Mouse (Mus musculus) regulatory T cell (primary cell): ENCODE results near the gene Gins1.
"Not testable (repeated sequence)": the region's sequence is repeated elsewhere in the genome, so short reads cannot be mapped to it uniquely, and the experiment has no call there.

ENCODE experiments used
- in situ Hi-C: fragments of 300-600 bp; cut with MboI, MseI; formaldehyde crosslinking; loops from one replicate; pipeline ENCODE4 v1.15.1; 2025; ENCODE audit warnings: high pct_unique_total_duplicates

Gins1 gene

GRCm38 (mm10) chr2:150909429-150910039 is 4.3 kb downstream of the Gins1 start:
- in situ Hi-C loops = loop anchor here (25.0 kb wide), 1 partner anchor 653 kb away; the partner anchor contains the start of gene Sdcbp2

- in situ Hi-C loops = loop anchor here (25.0 kb wide), 1 partner anchor 652 kb away; the partner anchor contains the start of gene Sdcbp2
Observed at GRCm38 (mm10) chr2:150910295-150910881, 5.2 kb downstream of the Gins1 start.

DNA sequence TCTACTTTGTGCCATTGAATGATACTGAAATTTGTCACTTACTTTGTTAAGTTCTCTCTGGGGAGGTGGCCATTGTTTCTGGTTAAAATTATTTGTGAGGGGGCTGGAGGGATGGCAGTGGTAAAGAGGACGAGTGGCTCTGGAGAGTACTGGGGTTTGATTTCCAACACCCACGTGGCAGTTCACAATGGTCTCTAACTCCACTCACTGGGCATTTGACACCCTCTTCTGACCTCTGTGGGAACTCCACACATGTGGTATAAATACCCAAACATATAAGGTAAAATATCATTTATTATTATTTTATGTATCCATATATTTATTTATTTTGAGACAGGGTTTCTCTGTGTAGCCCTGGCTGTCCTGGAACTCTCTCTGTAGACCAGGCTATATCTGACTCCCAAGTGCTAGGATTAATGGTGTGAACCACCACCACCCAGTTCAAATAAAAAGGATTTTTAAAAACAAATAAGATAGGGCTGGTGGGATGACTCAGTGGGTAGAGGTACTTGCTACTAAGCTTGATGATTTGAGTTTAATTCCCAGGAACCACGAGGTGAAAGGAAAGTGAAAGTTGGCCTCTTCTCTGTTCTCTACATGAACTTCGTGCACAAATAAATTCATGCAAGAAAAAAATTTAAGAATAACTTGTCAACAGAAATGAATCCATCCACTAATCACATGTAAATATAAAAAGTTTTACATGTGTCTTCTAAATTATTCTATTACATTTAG is 9.7 kb downstream of the Gins1 start:
- in situ Hi-C loops = loop anchor here (25.0 kb wide), 1 partner anchor 647 kb away; the partner anchor contains the start of gene Sdcbp2

GRCm38 (mm10) chr2:150915786-150916185 is 10.6 kb downstream of the Gins1 start:
- in situ Hi-C loops = loop anchor here (25.0 kb wide), 1 partner anchor 647 kb away; the partner anchor contains the start of gene Sdcbp2

GRCm38 (mm10) chr2:150918720-150919119 is 13.5 kb downstream of the Gins1 start:
- in situ Hi-C loops = loop anchor here (25.0 kb wide), 1 partner anchor 644 kb away; the partner anchor contains the start of gene Sdcbp2

DNA sequence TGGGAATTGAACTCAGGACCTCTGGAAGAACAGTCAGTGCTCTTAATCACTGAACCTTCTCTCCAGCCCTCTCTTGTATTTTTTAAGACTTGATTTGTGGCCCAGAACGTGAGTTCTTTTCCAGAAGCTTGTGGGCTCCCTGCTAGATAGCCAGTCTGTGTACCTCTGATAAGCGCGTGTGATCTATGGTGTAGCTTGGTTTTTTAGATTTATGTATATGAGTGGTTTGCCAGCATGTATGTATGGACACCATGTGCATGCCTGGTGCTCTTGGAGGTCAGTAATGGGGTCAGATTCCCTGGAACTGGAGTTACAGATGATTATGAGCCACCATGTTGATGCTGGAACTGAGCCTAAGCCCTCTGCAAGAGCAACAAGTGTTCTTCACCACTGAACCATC is 15.3 kb downstream of the Gins1 start:
- in situ Hi-C loops = loop anchor here (25.0 kb wide), 1 partner anchor 642 kb away; the partner anchor contains the start of gene Sdcbp2

GRCm38 (mm10) chr2:150921697-150922096 is 16.5 kb downstream of the Gins1 start:
- in situ Hi-C loops = loop anchor here (25.0 kb wide), 1 partner anchor 641 kb away; the partner anchor contains the start of gene Sdcbp2

DNA sequence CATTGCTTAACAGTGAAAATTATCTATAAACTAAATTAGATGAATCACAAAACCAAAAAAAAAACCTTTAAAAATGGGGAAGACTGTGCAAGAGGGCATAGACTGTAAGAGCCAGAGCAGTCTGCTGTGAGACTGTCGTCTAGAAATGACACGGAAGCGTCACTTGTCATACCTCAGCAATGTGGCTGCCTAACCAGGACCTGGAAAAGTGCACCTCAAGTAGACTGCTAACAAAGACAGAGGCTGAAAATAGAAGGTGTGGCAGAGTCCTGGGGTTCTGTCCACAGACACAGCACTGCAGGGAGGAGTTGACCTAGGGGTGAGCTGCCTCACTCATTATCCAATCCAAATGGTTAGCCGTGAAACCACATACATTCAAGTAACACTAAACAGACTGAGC is 17.0 kb downstream of the Gins1 start:
- in situ Hi-C loops = loop anchor here (25.0 kb wide), 1 partner anchor 640 kb away; the partner anchor contains the start of gene Sdcbp2

DNA sequence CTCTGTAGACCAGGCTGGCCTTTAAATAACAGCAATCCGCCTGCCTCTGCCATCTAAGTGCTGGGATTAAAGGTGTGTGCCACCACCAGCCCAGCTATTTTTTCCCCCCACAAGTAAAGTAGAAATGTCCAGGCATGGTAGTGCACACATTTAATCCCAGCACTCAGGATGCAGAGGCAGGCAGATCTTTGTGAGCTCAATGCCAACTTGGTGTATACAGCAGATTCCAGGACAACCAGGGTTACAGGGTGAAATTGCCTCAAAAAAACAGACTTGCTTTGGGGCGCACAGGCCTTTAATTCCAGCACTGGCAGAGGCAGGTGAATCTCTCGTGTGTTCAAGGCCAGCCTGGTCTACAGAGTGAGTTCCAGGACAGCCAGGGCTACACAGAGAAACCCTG is 17.8 kb downstream of the Gins1 start:
- in situ Hi-C loops = loop anchor here (25.0 kb wide), 1 partner anchor 639 kb away; the partner anchor contains the start of gene Sdcbp2

- in situ Hi-C loops = loop anchor here (25.0 kb wide), 1 partner anchor 639 kb away; the partner anchor contains the start of gene Sdcbp2
Observed at GRCm38 (mm10) chr2:150923505-150923904, 18.3 kb downstream of the Gins1 start.

- in situ Hi-C loops = no loop called here
Observed at GRCm38 (mm10) chr2:150927038-150927720, 22.0 kb downstream of the Gins1 start.

GRCm38 (mm10) chr2:150929156-150929555 is 24.0 kb downstream of the Gins1 start:
- in situ Hi-C loops = no loop called here

- in situ Hi-C loops = no loop called here
Observed at GRCm38 (mm10) chr2:150930806-150931205, 25.6 kb downstream of the Gins1 start.

GRCm38 (mm10) chr2:150933482-150933881 is 28.3 kb downstream of the Gins1 start:
- in situ Hi-C loops = no loop called here

GRCm38 (mm10) chr2:150934659-150935058 is 29.5 kb downstream of the Gins1 start:
- in situ Hi-C loops = no loop called here

DNA sequence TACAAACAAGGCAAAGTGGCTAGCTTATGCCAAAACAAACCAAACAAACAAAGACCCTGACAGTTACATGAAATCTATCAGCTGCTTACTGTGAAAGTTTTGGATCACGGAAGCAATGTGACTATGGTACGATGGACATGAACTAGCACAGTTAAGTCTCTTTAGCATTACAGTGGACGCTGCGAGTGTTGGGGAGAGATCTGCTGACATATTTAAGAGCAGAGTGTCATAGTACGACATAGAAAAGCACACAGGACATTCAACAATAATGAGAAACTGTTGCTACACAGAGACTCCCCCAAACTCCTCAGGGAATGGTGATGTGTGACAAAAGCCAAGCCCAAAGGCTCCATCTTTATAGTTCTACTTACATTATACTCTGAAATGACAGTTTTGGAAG is 38.8 kb downstream of the Gins1 start:
- in situ Hi-C loops = no loop called here

GRCm38 (mm10) chr2:150947341-150947740 is 42.1 kb downstream of the Gins1 start:
- in situ Hi-C loops = not testable (repeated sequence)

- in situ Hi-C loops = not testable (repeated sequence)
Observed at GRCm38 (mm10) chr2:150947880-150948611, 42.8 kb downstream of the Gins1 start.

GRCm38 (mm10) chr2:150948786-150949185 is 43.6 kb downstream of the Gins1 start:
- in situ Hi-C loops = no loop called here

GRCm38 (mm10) chr2:150949652-150950051 is 44.5 kb downstream of the Gins1 start:
- in situ Hi-C loops = no loop called here

- in situ Hi-C loops = no loop called here
Observed at GRCm38 (mm10) chr2:150950056-150950455, 44.9 kb downstream of the Gins1 start.
